Mouse (Mus musculus): ENCODE results near the gene Etfrf1.

Etfrf1 gene

GRCm38 (mm10) chr6:145210816-145211338 is at the start of gene Etfrf1, which contains the start of gene Casc1:
Etfrf1 (plus strand) TSS chr6:145211134.
Casc1 (minus strand) TSS chr6:145211005.
- peak; percentile 100 for DNase-seq

DNA sequence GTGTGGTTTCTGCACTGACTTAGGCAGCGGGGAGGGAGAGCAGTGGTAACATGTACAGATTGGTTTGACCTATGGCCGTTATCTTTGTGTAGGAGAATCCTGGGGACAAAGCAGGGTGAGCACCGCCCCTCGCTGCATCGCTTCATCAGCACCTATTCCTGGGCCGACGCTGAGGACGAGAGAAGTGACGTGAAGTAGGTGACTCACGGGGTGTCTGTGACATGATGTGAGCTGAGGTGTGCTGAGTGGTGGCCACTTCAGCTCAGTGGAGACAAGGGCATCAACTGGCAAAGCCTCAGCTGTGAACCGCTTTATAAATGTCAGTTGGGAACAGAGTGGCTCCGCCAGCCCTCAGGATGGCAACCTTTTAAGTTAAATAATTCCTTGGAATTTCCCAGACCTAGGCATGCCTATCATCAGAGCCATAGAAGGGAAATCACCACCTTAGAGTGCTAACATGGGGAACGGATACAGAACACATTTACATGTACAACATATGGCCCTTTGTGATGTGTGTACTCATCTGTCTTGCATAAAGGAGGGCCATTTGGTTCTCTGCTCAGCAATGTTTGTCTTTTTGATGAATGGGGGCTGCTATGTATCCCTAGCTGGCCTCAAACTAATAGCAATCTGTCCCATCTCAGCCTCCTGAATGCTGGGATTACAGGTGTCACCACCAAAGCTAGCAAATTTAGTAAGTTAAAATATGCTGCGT is 38.9 kb upstream of the Etfrf1 start:
- DNase-seq = no peak

DNA sequence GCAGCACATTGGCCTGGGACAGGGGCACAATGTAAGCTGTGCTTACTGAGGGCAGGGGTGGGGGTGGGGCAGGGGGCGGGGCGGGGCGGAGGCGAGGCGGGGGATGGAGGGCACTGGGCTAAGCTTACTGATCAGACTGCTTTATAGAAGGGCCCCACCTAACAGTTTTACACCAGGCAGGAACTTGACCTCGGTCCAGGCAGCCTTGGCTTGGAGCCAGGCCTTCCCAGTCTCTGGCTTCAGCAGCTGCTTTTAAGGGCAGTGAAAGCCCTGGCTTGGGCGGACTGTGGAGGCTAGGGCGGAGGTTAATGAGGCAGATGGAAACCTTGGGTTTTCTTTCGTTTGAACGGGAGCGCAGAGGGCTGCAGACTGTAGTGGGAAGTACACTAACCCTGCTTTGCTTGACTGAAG is 37.1 kb upstream of the Etfrf1 start:
- DNase-seq = peak; percentile 90 to 92

- no peak for DNase-seq
These were observed 35.4 kb upstream of the Etfrf1 start for GRCm38 (mm10) chr6:145175571-145175981.

DNA sequence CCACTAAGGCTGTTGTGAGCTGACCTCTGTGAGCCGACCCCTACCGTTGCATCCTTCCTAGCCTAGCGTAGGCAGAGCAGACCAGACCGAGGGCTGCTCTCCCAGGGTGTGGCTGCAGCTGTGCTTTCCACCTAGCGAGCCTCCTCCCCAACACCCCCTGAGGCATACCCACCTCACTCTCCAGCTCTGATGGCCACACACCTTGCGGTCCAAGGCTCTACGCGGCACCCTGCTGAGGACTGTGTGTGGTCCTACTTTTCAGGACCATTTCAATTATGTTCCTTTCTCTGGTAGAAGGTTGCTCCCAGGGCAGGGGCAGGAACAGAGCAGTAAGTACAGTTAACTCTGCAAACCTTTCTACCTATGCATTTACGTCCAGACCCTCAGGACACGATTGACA is 34.5 kb upstream of the Etfrf1 start:
- DNase-seq = no peak

GRCm38 (mm10) chr6:145179665-145180064 is 31.3 kb upstream of the Etfrf1 start:
- peak in 1 of 2 experiments; percentile 62 for DNase-seq

DNA sequence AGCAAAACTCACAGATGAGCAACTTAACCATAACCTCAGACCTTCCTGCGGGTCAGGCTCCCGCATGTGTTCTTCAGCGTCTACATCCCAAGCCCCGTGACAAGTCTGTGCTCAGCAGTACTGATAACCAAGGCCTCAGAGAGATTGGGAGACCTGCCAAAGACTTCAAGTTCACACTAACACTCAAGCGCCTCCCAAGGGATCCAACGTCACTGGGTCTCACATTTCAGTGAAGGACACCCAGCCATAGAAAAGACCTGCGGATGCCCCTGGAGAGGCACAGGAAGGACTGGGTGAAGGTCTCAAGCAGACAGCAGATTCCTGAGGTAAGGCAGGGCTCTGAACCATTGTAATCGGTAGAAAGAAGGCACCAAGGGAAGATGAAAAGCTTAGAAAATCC is 28.9 kb upstream of the Etfrf1 start:
- no peak for DNase-seq

GRCm38 (mm10) chr6:145186096-145186495 is 24.8 kb upstream of the Etfrf1 start:
- DNase-seq = no peak

DNA sequence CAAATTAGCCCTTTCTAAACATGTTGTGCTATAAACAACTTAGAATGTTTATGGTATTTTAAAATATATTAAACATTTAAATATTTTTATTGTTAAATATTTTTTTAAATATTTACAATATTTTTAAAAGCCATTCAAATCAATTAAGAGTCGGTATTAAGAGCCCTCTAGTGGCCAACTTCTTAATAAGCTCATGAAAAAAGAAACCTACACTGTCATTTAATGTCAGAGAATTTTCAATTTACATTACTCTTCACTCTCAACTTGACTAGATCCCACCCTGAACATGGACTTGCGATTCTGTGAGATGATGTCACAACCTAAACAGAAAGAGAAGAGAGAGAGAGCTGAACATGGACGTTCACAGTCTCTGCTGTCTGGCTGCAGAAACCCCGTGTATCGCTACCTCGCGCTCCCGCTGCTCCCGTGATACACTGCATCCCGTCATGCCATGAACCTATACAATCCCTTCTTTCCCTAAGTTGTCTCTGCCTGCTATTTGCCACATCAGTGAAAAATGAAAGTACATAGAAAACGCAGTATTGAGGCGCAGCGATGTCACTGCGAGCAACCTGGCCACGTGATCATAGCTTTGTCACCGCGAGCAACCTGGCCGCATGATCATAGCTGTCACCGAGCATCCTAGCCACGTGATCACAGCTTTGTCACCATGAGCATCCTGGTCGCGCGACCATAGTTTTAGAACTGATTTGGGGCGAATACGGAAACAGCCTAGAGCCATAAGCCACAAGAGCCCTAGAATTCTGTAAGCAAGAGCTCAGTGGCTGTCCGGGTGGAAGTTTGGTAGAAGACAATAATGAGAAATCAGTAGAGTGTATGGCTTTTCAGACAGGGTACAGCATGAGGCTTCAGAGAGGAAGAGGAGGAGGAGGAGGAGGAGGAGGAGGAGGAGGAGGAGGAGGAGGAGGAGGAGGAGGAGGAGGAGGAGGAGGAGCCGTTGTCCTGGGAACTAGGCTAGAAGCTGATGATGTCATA is 23.5 kb upstream of the Etfrf1 start:
- DNase-seq = no peak

GRCm38 (mm10) chr6:145193038-145193437 is 17.9 kb upstream of the Etfrf1 start:
- no peak for DNase-seq

DNA sequence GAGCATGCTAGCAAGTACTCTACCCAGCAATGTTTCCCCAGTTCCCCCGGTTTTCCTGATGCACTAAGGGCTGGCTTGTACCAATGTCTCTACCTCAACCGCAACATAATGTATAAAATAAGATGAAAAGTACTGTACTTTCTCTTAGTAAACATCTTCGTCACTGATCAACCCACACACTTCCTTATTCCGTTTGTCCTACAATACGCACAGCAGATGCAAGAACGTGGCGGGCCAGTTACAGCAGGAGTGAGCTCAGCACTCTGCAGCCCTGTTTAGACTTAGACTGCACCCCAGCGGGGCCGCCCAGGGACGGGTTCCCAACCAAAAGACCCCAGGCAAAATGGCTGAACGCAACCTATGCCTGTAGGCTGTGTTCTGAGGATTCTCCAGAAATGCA is 17.5 kb upstream of the Etfrf1 start:
- no peak for DNase-seq

- DNase-seq = no peak
These were observed 12.8 kb upstream of the Etfrf1 start for GRCm38 (mm10) chr6:145197949-145198686.

DNA sequence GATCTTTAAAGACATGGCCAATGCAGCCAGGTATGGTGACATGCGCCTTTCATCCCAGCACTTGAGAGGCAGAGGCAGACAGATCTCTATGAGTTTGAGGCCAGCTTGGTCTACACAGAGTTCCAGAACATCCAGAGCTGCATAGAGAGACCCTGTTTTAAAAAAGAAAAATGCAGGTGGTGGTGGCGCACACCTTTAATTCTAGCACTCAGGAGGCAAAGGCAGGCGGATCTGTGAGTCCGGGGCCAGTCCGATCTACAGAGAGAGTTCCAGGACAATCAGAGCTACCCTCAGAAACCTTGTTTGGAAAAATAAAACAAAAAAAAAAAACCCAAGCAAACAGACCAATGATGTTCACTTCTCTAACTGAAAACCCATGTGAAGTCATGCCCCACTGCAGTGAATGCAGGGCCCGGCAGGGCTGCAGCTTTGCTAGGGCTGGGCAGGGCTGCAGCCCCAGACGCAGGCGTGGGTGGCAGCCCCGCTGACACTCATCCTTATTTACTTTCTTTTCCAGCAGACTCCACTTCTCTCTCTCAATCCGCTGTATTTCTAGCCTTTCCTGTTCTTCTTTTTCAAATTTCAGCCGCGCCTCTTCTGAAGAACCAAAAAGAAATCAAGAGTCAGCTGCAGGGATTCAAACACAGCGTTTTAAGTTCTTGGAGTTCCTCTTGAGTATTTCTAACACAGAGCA is 8.4 kb upstream of the Etfrf1 start:
- no peak for DNase-seq

DNA sequence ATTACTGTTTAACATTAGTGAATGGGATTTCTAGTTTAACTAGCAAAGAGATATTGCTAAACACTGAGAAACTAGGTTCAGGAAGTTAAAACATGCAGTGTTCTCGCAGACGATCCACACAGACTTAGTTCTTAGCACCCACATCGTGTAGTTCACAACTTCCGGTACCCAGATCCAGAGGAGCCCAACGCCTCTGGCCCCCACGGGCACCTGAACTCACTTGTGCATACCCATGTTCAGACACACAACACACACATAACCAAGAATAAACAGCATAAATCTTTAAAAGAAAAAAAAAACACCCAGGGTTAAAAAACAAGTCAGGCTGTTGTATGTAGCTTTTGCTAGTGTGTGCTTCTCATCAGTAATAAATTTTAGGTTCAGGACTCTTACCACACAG is 6.5 kb upstream of the Etfrf1 start:
- DNase-seq = no peak

DNA sequence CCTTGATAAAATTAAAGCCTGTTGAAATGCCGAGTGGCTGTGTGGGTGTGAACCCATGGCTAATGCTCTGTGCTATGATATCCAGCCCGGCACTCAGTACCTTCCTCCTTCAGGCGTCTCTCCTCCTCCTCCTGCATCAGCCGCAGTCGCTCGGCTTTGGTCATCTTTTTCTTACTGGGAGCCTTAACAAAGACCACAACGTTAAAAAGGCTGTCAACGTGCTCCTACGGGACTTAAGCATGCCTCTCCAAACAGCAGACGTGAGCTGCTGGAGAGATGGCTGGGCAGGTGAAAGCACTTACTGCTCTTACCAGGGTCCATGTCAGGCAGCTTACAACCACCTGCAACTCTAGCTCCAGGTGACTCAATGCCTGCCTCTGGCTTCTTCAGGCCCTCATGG is 5.8 kb upstream of the Etfrf1 start:
- no peak for DNase-seq

- no peak for DNase-seq
These were observed 766 bp upstream of the Etfrf1 start for GRCm38 (mm10) chr6:145210056-145210680.

DNA sequence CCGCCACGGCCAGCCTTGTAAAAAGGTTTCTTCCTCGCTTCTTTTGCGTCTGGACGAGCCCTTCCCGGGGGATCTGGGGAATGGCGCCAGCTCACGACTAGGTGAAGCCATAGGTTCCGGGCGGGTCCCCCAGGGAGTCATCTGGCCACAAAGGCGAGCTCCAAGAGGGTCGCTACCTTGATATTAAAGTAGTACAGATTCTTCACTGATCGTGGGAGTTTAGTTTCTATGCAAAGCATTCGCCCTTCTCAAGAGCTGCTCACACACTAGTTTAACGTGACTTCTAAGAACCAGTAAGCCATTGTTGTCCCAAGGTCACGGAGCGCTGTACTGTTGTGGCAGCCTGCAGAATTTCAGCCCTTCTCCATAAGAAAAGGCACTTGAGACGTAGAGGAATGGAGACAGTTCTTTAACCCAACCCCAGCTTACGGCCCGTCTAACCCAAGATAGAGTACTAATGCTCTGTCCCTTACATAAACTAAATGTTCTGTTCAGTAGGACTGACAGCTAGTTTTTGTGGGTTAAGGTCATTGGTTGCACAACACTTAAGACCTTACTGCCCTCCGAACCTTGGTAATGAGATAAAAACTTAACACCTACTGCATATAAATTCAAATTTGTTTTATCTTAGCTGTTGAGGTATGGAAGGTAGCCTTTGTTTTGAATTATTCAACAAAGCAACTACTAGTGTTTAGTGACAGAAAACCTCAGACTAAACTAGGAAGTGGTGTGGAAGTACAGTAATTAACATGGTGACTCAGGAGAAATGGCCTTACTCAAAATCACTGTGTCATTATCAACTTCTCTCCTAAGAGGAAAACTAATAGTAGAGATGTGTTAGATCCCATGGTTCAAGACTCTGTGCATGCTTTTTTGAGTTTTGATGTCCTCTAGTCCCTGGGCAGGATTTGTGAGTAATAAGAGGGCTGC is 707 bp downstream of the Etfrf1 start:
- no peak for DNase-seq

- DNase-seq = no peak
These were observed 3.0 kb downstream of the Etfrf1 start for GRCm38 (mm10) chr6:145213916-145214315.

GRCm38 (mm10) chr6:145215826-145216225 is 4.9 kb downstream of the Etfrf1 start:
- DNase-seq = no peak

GRCm38 (mm10) chr6:145224246-145224645 is 13.3 kb downstream of the Etfrf1 start:
- DNase-seq = no peak

GRCm38 (mm10) chr6:145226296-145226695 is 15.4 kb downstream of the Etfrf1 start:
- no peak for DNase-seq

Data from kidney, adult 8-10 months (tissue).